Mouse (Mus musculus): ENCODE results near the gene Cdc42ep1.

DNA sequence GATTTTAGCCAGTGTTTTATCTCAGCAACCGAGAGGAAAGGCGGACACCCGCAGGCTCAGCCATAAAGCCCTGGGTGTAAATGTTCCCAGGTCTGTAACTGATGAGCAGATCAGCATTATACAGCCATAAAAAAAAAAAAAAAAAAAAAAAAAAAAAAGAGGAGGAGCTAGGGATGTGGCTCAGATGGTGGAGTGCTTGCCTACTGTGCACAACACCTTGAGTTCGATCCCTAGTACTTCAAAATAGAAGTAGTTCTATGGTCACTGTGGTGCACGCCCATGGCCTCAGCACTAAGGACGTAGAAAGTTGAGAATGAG lies 26.4 kb upstream of the Cdc42ep1 start:
- TF ChIP-seq CTCF (IDR thresholded peaks at IDR 0.05; ENCODE audit: extremely low read depth, insufficient read depth, insufficient read length, insufficient replicate concordance) (no peak), POLR2A (IDR thresholded peaks at IDR 0.05; ENCODE audit: low read depth, low read length) (no peak)
